Mouse (Mus musculus) lung, postnatal 10 days (tissue): Measurements from ENCODE around the gene S1pr3.

Experiments used
- DNase-seq: peaks from one replicate; pipeline ENCODE4 v3.0.0; 2021

Gene S1pr3

GRCm38 (mm10) chr13:51464294-51464693, 55.9 kb downstream of the S1pr3 start:
- no peak for DNase-seq

GRCm38 (mm10) chr13:51466117-51466841, 57.8 kb downstream of the S1pr3 start:
- no peak for DNase-seq

- DNase-seq, result no peak
Measured at GRCm38 (mm10) chr13:51468697-51469250, 60.3 kb downstream of the S1pr3 start.
